In genomic region chr14:45764231-45764630, GRCm38 (mm10) we compare ENCODE assay signal across 24 mouse cellular contexts.
"Had no signal": no experiment of that assay in that cellular context is flagged by ENCODE, and none has a peak within 500 bp of the region (broad histone marks: within the 10 kb centered on the region; RNA-seq: fewer than 3 reads in every experiment).

No protein-coding gene starts in this region.

- H3K27ac ChIP-seq: gastrocnemius, adult 2 months; heart, adult 2 months; heart, embryonic 13.5 days; heart, embryonic 15.5 days; hindbrain, embryonic 10.5 days; hindbrain, embryonic 12.5 days; hindbrain, embryonic 14.5 days; hindbrain, postnatal 0 days; left cerebral cortex, adult 2 months; limb, embryonic 10.5 days; limb, embryonic 12.5 days; liver, embryonic 13.5 days; liver, embryonic 15.5 days had no signal

- ATAC-seq: hindbrain, postnatal 0 days; intestine, embryonic 16.5 days had no signal

- H3K4me3 ChIP-seq: gastrocnemius, adult 2 months; heart, adult 2 months; heart, embryonic 13.5 days; heart, embryonic 15.5 days; hindbrain, embryonic 10.5 days; hindbrain, embryonic 12.5 days; left cerebral cortex, adult 2 months; limb, embryonic 10.5 days; limb, embryonic 12.5 days; liver, embryonic 13.5 days; liver, embryonic 15.5 days had no signal

- DNase-seq: gastrocnemius, adult 2 months; gastrocnemius, postnatal 10 days; gastrocnemius, postnatal 25 days; heart, adult 2 months; heart, postnatal 4 days; kidney, adult 11 months; kidney, adult 2 months; kidney, postnatal 10 days; kidney, postnatal 25 days; kidney, postnatal 4 days; layer of hippocampus, adult 9-11 months; liver; liver, embryonic 13.5 days had no signal
